Mouse (Mus musculus) megakaryocyte, embryonic 14.5 days (primary cell): Measurements from ENCODE around the gene Nelfa.

Source experiments
- FLI1 ChIP-seq: IDR thresholded peaks from 2 replicates; pipeline ENCODE4 v1.6.1; 2012; ENCODE audit warnings: low read length, inconsistent platforms, mixed read lengths
- GATA1 ChIP-seq: IDR thresholded peaks from 3 replicates; pipeline ENCODE4 v1.6.1; 2012; ENCODE audit warnings: mixed read lengths, low read length, inconsistent platforms, borderline replicate concordance

DNA sequence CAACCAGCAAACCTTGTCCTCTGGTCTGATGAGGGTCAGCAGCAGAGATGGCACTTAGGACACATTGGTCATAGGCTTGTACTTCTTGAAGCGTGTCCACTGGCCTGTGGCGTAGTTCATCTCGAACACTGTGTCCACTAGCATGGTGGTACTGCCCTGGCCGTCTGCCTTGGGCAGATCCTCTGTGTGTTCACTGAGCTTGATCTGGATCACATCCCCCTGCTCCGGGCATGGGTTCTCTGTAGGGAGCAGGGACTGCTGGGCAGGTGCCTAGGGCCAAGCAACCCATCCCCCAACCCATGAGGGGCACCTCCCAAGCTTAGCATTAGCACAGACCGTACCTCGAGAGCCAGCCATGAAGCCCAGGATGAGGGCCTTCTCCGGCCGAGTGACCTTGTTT, 37.5 kb downstream of the Nelfa start:
- TF ChIP-seq FLI1: no peak
- TF ChIP-seq GATA1: no peak
